Mouse (Mus musculus) heart, postnatal 10 days (tissue): ENCODE results near the gene Gm38431. TPM values are rescaled to one million over a fixed set of nuclear protein-coding genes. Genes with fewer than 3 reads are reported as not detected.
"Not testable (repeated sequence)": the region's sequence is repeated elsewhere in the genome, so short reads cannot be mapped to it uniquely, and the experiment has no call there.

ENCODE experiments used
- DNase-seq, 2 experiments: peaks; one replicate each; pipeline ENCODE4 v3.0.0; 2021
- intact Hi-C: fragments of 180-260 bp; cut with DNase I; formaldehyde crosslinking; loops from one replicate; pipeline ENCODE4 v1.15.1; 2025
- total RNA-seq, 2 experiments: library from RNA; stranded (reverse); gene quantifications; 2 replicates each; pipeline ENCODE4 v1.2.3; 2021

The Gm38431 gene
- total RNA-seq, 2 experiments from 2014 or later = 0.64 to 0.77 TPM

DNA sequence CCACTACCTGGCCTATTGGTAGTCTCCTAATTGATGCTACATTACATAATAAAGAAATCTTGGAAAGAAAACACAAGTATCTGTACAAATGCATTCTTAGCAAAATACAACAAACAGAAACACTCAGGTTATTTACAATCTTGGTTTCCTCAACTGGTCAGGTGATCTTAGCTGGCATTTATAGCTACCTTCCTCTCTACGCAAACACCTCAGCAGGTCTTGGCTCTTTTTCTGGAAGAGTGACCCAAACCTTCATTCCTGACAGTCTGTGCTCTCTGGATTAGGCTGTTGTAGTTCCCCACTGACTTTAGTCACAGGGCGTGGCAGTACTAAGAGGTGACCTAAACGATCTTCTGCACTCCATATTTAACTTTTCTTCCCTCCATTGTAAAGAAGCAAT, 46.6 kb downstream of the Gm38431 start:
- DNase-seq = no peak
- intact Hi-C loops = no loop called here

GRCm38 (mm10) chr9:21044785-21045184, 47.0 kb downstream of the Gm38431 start:
- DNase-seq, intact Hi-C loops: not testable (repeated sequence)

- DNase-seq = no peak
- intact Hi-C loops = no loop called here
Measured at GRCm38 (mm10) chr9:21043563-21043962, 48.2 kb downstream of the Gm38431 start.

DNA sequence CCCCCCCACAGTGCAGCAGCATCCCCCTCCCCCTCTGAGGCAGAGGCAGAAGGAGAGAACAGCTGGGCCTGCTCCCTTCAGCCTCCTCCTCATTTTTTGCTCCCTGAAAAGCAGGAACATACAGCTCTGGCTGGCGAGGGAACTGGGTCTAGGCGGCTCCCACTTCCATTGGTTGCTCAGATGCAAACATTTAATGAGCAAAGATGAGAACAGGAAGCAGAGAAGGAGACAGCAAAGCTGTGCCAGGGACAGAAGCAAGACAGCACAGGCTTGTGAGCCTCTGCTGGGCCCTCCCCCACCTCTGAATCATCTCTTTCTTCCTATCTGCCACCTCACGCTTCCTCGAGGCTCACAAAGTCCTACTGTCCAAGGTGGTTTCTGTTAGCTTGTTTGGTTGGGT, 50.5 kb downstream of the Gm38431 start:
- intact Hi-C loops = no loop called here
- no peak for DNase-seq

GRCm38 (mm10) chr9:21039779-21040178, 52.0 kb downstream of the Gm38431 start:
- no peak for DNase-seq
- intact Hi-C loops = loop anchor here (5.0 kb wide), 1 partner anchor 48 kb away; no protein-coding TSS in a partner anchor

- DNase-seq = peak; percentile 73 to 82
- intact Hi-C loops = loop anchor here (5.0 kb wide), 1 partner anchor 50 kb away; no protein-coding TSS in a partner anchor
Measured at GRCm38 (mm10) chr9:21037481-21037891, 54.3 kb downstream of the Gm38431 start.

- intact Hi-C loops = loop anchor here (5.0 kb wide), 1 partner anchor 51 kb away; no protein-coding TSS in a partner anchor
- no peak for DNase-seq
Measured at GRCm38 (mm10) chr9:21036666-21037065, 55.1 kb downstream of the Gm38431 start.

GRCm38 (mm10) chr9:21036161-21036560, 55.6 kb downstream of the Gm38431 start:
- no peak for DNase-seq
- intact Hi-C loops = loop anchor here (5.0 kb wide), 1 partner anchor 51 kb away; no protein-coding TSS in a partner anchor

- intact Hi-C loops = loop anchor here (5.0 kb wide), 1 partner anchor 52 kb away; no protein-coding TSS in a partner anchor
- no peak for DNase-seq
Measured at GRCm38 (mm10) chr9:21035586-21035985, 56.2 kb downstream of the Gm38431 start.

DNA sequence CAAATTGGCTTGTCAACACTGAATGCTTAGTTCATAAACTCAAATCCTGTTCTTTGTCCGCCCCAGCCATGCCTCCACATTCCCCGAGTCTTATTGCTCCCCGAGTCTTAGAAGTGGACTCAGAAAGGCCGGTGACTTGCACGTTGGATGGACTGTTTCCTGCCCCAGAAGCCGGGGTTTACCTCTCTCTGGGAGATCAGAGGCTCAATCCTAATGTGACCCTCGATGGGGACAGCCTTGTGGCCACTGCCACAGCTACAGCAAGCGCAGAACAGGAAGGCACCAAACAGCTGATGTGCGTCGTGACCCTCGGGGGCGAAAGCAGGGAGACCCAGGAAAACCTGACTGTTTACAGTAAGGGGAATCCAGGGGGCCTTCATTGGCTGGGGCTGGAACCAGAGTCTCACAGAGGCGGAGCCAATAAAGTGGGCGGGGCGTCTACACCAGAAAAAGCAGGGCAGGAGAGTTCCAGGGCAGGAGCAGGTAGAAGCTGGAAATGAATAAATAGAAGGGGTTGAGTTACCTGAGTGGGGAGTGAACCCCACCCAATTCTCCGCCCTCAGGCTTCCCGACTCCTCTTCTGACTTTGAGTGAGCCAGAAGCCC, 57.2 kb downstream of the Gm38431 start:
- intact Hi-C loops = loop anchor here (5.0 kb wide), 1 partner anchor 53 kb away; no protein-coding TSS in a partner anchor
- DNase-seq = no peak

DNA sequence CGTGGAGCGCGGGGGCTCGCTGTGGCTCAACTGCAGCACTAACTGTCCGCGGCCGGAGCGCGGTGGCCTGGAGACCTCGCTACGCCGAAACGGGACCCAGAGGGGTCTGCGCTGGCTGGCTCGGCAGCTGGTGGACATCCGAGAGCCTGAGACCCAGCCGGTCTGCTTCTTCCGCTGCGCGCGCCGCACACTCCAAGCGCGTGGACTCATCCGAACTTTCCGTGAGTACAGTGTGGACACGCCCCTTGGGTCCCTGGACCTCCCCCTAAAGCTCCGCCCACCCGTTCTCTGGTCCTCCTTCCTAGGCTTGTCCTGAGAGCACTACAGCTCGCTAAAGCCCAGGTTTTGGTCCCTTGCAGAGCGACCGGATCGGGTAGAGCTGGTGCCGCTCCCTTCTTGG, 58.7 kb downstream of the Gm38431 start:
- intact Hi-C loops = no loop called here
- peak; percentile 85 to 90 for DNase-seq

GRCm38 (mm10) chr9:21032491-21032890, 59.3 kb downstream of the Gm38431 start:
- intact Hi-C loops = no loop called here
- no peak for DNase-seq

DNA sequence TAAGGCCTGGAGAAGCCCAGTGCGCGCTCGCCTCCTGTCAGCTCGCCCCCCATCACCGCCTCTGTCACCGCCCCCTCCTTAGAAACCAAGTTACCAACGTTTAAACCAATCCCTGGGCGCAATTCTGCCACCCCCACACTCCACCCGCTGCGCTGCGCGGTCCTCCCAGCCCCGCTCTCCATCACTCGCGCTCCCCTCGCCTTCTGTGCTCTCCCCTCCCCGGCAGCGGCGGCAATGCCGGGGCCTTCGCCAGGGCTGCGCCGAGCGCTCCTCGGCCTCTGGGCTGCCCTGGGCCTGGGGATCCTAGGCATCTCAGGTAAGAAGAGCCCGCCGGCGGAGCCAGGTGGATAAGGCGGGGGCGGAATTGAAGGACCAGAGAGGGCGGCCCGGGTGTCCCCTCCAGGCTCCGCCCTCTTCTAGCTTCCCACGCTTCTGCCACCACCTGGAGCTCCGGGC, 59.9 kb downstream of the Gm38431 start, which contains the start of gene Icam5:
TSS of gene Icam5 (plus strand) at position 178 of the 456 bp plus-strand sequence.
- intact Hi-C loops = loop anchor here (2.0 kb wide), 2 partner anchors 41 to 105 kb away; partner anchors contain the start of genes Fdx1l and Gm49373
- no peak for DNase-seq

DNA sequence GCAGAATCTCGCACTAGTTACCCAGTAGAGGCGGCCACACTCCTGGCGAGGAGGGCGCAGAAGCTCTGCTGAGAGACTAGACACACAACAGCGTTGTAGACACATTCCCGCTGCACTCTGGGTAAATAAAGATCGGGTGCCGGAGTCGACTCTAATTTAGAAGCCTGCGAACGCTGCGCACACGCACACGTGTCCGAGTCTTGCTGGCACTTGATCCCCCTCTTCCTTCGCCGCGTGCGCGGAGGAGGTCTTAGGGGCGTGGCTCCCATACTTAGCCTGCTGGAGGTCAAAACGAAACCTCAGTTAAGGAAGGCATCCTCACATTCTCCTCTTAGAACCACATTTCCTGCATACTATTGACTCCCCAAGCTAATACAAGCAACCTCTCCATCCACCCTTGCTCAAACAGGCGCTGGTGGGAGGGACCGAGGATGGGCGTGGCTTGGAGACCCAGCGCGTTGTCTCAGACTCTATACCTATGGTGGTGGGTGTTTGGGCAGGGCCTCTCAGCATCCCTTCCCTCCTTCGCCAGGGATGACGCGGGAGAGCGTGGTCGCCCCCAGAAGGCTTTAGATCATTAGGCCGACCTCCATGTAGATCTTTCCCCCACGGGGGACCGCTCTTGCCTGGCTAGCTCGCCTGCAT, 60.4 kb downstream of the Gm38431 start:
- DNase-seq = peak; percentile 65 to 77
- intact Hi-C loops = loop anchor here (2.0 kb wide), 2 partner anchors 41 to 105 kb away; partner anchors contain the start of genes Fdx1l and Gm49373

GRCm38 (mm10) chr9:21030781-21031250, 61.0 kb downstream of the Gm38431 start:
- intact Hi-C loops = loop anchor here (2.0 kb wide), 2 partner anchors 42 to 106 kb away; partner anchors contain the start of genes Fdx1l and Gm49373
- DNase-seq = peak; percentile 90

GRCm38 (mm10) chr9:21030055-21030600, 61.7 kb downstream of the Gm38431 start:
- intact Hi-C loops = loop anchor here (2.0 kb wide), 2 partner anchors 43 to 107 kb away; partner anchors contain the start of genes Fdx1l and Gm49373
- no peak for DNase-seq

DNA sequence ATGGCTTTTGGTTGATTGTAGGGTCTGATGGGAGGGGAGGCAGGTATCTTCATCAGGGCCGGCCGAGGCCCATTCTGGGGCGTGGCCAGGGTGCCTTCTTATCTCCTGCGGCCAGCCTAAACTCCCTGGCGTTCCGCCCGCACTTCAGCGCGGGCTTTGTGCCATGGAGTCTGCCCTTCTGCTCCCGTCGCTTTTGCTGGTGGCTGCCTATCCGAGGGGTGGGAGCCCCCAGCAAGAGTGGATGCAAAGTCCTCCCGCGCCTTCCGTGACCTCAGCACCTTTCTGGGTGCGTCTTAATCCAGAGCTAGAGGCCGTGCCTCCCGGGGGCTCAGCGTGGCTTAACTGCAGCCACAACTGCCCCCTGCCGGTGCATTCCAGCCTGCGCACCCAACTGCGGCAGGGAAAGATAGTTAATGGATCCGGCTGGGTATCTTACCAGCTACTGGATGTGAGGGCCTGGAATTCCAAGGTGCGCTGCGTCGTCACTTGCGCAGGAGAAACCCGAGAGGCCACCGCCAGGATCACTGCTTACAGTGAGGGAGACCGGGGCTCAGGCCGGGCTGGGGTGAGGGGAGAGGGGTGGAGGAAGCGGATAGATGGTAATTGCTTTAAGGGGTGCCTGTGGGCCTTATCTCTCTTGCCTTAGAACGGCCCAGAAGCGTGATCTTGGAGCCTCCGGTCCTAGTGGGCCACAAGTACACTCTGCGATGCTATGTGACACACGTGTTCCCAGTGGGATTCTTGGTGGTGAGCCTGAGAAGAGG, 62.3 kb downstream of the Gm38431 start, which contains the start of gene Icam4:
TSS of gene Icam4 (plus strand) at position 83 of the 764 bp plus-strand sequence.
- intact Hi-C loops = loop anchor here (2.0 kb wide), 3 partner anchors 27 to 107 kb away; partner anchors contain the start of genes Fdx1l, Gm49373 and Mrpl4
- DNase-seq = peak; percentile 87 to 89

GRCm38 (mm10) chr9:21028560-21029110, 63.2 kb downstream of the Gm38431 start:
- intact Hi-C loops = loop anchor here (2.0 kb wide), 1 partner anchor 26 kb away; the partner anchor contains the start of gene Mrpl4
- DNase-seq = no peak

DNA sequence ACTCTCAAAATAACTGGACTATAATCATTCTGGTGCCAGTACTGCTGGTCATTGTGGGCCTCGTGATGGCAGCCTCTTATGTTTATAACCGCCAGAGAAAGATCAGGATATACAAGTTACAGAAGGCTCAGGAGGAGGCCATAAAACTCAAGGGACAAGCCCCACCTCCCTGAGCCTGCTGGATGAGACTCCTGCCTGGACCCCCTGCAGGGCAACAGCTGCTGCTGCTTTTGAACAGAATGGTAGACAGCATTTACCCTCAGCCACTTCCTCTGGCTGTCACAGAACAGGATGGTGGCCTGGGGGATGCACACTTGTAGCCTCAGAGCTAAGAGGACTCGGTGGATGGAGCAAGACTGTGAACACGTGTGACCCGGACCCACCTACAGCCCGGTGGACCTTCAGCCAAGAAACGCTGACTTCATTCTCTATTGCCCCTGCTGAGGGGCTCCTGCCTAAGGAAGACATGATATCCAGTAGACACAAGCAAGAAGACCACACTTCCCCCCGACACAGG, 64.0 kb downstream of the Gm38431 start:
- no peak for DNase-seq
- intact Hi-C loops = loop anchor here (2.0 kb wide), 1 partner anchor 25 kb away; the partner anchor contains the start of gene Mrpl4
